Mouse (Mus musculus) megakaryocyte, embryonic 14.5 days (primary cell): ENCODE data around the gene Cep70.

Source experiments
- FLI1 ChIP-seq: IDR thresholded peaks from 2 replicates; pipeline ENCODE4 v1.6.1; 2012; ENCODE audit warnings: low read length, inconsistent platforms, mixed read lengths
- GATA1 ChIP-seq: IDR thresholded peaks from 3 replicates; pipeline ENCODE4 v1.6.1; 2012; ENCODE audit warnings: mixed read lengths, low read length, inconsistent platforms, borderline replicate concordance

- TF ChIP-seq GATA1 (no peak), FLI1 (no peak)
Measured at GRCm38 (mm10) chr9:99306226-99306625, 63.1 kb downstream of the Cep70 start.
